Mouse (Mus musculus) lung, adult 2 months (tissue): ENCODE results near the gene P2rx2. TPM values are rescaled to one million over a fixed set of nuclear protein-coding genes. Genes with fewer than 3 reads are reported as not detected.

Experiments used
- DNase-seq: peaks from one replicate; pipeline ENCODE4 v3.0.0; 2022
- H3K4me1 ChIP-seq: fragments of 200-500 bp; 2 replicates; pipeline ENCODE4 v1.6.1; 2011; ENCODE audit warnings: low read length; ENCODE audit not compliant: control insufficient read depth, insufficient read depth
- H3K4me3 ChIP-seq: fragments of 200-500 bp; replicated peaks from 2 replicates; pipeline ENCODE3; 2011; ENCODE audit warnings: low read depth, mild to moderate bottlenecking, control low read depth, low read length; ENCODE audit errors: extremely low read depth
- CTCF ChIP-seq: fragments of 200-500 bp; IDR thresholded peaks from 2 replicates; pipeline ENCODE4 v1.5.1; 2011; ENCODE audit warnings: mild to moderate bottlenecking, low read length, control low read depth; ENCODE audit not compliant: insufficient read depth
- POLR2A ChIP-seq: fragments of 200-500 bp; IDR thresholded peaks from 2 replicates; pipeline ENCODE4 v1.6.1; 2011; ENCODE audit warnings: low read depth, mild to moderate bottlenecking, control low read depth, low read length, borderline replicate concordance; ENCODE audit errors: extremely low read depth
- WGBS: fragments of 180-500 bp; shearing (Covaris S2); methylation state at CpG from one replicate; pipeline ENCODE4 v1.1.7; 2018; 5-methylcytosine and 5-hydroxymethylcytosine counted together
- polyA plus RNA-seq: library from polyadenylated mRNA; depleted of rRNA; stranded (reverse); fragments of >200 nt; gene quantifications from 2 replicates; pipeline ENCODE4 v1.2.3, GENCODE M21; 2012

The P2rx2 gene
- polyA plus RNA-seq, 1 experiment, result 1.2 TPM

DNA sequence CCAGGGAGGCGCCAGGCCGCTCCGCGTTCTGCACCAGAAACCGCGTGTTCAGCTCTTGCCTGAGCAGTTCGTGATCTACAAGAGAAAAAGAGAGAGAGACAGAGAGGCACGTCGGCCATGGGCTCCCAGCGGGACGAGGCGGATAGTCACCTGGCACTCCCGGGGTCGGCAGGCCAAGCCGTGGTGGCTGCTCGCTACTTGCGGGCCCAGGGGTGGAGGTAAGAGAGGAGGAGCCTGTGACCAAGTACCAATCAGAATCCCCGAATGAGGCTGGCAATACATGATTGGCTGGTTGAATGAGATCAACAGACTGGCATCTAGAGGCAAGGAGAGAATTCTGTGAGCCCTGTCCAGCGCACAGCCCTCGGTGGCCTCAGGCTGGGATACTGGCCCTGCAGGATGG lies 35.2 kb upstream of the P2rx2 start:
- no peak for DNase-seq
- WGBS, result 67% methylated on average over 20 of the region's 20 CpGs
- TF ChIP-seq POLR2A, result no peak
- TF ChIP-seq CTCF, result no peak
- Histone ChIP-seq H3K4me1 (no peaks in the 10 kb centered on the region), H3K4me3 (no peak overlapping the region)

DNA sequence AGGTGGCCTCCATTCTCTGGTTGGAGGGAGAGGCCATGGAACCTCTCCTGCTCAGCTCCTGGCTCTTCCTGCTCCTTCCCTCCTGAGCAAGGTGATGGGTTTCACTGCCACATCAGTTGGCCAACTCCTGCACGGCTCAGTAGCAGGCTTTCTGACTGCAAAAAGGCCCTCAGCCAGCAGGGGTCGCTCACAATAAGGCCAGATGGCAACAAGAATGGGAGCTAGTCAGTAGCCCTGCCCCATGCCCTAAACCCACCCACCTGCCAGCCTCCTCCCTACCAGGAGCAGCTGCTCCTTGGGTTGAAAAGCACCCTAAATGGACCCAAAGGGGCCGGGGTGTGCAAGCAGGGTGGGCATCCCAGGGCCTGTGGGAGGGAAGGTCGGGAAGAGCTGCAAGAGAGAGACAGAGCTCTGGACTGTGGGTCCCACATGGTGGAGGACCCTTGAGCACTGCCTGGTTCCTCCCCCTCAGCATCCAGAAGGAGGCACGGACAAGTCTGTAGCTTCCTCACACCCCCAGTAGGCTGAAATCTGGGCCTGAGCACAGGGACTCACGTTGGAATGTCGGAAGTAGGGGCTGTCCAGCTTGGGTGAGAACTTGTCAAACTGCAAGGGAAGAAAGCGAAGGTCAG lies 33.9 kb upstream of the P2rx2 start:
- no peak overlapping the region for H3K4me3 ChIP-seq
- WGBS, result 63% methylated on average over 8 of the region's 8 CpGs
- TF ChIP-seq CTCF (peak; percentile 82), POLR2A (no peak)
- H3K4me1 ChIP-seq, result no peaks in the 10 kb centered on the region
- peak; percentile 69 for DNase-seq

DNA sequence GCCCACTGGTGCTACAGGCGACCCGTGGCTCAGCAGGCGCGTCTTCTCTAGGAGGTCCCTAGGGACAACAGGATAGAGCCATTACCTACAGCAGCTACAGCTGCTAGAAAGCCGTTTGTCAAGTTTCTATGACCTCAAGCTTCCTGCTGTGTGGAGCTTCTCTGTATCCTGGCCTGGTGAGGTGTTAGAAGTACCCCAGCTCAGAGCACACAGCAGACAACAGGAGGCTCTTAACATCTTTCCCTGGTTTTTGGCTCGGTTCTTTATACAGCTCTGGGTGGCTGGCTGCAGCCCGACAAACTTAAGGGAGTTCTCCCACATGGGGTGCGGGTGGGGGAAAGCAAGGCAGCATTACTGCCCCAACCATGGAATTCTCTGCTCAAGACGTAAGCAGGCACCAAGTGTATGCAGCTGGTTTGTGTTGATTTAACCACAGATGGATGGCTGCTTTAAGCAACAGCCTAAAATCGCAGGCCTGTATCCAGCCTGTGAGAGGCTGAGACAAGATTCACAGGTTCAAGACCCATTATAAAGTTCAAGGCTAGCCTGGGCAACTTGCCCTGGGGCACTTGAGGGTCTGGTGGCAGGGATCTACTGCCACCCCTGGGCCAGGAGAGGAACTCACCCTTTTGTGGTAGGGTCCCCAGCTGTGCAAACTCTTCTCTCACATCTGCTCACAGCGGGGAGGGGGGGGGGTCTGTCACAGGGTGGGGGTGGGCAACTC lies 21.0 kb upstream of the P2rx2 start:
- TF ChIP-seq POLR2A (no peak), CTCF (no peak)
- WGBS, result 71% methylated on average over 11 of the region's 11 CpGs
- H3K4me1 ChIP-seq, result peaks cover 3% of the 10 kb centered on the region; the same call in 1 of the 2 replicates
- no peak for DNase-seq
- no peak overlapping the region for H3K4me3 ChIP-seq

DNA sequence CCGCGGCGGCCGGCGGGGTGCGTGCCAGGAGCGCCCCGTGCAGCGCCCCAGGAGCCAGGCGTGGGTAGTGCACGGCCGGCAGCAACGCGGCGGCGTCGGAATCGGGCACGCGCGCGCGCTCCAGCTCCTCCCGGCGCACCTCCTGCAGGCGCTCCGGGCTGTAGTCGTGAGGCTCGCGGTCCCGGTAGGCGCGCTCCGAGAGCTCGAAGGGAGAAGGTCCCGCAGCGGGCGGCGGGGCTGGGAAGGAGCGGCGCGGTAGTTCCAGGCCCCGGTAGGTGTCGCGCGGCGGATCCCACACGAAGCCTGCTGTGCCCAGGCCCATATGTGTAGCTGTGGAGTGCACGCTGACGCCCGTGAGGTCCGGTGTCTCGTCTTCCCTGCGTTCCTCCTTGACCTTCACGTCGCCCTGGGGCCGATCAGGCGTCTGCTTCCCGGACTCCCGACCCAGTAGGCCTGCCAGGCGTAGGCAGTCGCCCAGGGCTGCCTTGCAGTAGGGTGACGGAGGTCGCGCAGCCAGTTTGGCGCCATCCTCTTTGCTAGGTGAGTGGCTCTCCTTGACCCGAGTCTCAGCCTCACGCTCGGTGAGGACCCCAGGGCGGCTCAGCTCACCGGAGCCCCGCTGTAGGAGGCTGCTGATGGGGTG lies 20.3 kb upstream of the P2rx2 start:
- WGBS, result 8% methylated on average over 71 of the region's 72 CpGs
- DNase-seq, result peak; percentile 65
- peaks cover 3% of the 10 kb centered on the region; the same call in 1 of the 2 replicates for H3K4me1 ChIP-seq
- no peak for TF ChIP-seq CTCF
- no peak for TF ChIP-seq POLR2A
- peak overlapping the region; percentile 6 for H3K4me3 ChIP-seq

DNA sequence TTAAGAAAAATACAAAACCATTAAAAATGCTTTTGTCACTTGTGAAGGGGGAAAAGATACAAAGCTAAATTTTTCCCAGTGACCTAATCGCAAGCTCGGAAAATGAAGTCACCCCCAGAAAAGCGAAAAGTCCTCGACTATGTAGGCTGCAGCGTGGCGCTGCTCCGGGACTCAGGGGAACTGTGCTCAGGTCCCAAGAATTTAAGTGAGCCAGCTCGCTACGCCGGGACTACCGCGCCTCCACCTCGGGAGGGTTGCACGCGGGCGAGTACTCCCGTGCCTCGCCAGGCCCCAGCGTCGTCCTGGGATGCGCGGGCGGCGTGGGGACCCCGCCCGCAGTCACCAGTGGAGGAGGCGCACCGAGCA lies 19.8 kb upstream of the P2rx2 start:
- peak; percentile 35 for DNase-seq
- 6% methylated on average over 28 of the region's 28 CpGs for WGBS
- Histone ChIP-seq H3K4me3 (peak overlapping the region; percentile 30), H3K4me1 (peaks cover 3% of the 10 kb centered on the region; the same call in 1 of the 2 replicates)
- TF ChIP-seq POLR2A (no peak), CTCF (no peak)

DNA sequence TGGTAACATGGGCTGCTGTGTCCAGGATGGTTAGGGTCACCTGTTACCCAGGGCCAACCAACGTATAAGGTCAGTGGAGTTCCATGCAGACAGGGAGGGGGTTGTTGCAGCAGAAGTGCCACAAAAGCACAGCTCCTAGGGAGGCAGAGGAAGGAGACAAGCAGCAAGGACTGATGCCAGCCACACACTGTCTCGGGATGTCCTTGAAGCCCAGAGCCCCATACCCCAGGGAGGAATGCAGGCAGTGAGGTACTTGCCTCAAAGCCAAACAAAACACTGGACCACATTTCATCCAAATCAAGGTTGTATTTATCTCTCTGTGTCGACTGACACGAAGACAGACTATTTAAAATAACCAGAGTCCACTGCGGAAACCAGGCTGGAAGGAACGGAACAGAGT lies 18.5 kb upstream of the P2rx2 start:
- DNase-seq, result no peak
- Histone ChIP-seq H3K4me3 (no peak overlapping the region), H3K4me1 (peaks cover 3% of the 10 kb centered on the region; the same call in 1 of the 2 replicates)
- WGBS, result 85% methylated on average over 6 of the region's 6 CpGs
- no peak for TF ChIP-seq POLR2A

DNA sequence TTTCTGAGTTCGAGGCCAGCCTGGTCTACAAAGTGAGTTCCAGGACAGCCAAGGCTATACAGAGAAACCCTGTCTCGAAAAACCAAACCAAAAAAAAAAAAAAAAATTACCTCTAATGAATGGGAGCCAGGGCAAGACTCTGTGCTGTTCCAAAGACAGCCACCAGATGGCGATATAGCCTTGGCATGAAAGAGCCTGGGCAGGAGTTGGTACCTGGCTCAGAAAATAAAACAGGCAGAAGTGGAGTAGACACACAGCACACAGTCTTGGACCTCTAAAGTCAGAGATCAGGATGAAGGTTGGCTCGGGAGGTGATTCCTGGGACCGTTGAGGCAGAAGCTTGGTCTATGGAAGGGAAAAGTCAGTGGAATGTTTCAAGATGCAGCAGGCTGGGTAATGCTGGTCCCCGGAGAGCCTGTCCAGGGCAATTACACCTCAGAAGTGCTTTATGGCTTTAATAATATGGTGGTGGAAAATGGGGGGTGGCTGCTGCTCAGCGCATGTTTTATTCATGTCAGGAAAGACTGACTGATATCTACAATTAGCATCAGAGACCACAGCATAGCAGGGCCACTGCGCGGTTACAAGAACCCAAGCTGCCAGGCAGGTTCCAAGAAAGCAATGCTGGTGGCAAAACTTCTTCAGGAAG lies 14.6 kb upstream of the P2rx2 start:
- peak; percentile 80 for TF ChIP-seq CTCF
- TF ChIP-seq POLR2A, result no peak
- no peaks in the 10 kb centered on the region for H3K4me1 ChIP-seq
- WGBS, result 40% methylated on average over 9 of the region's 9 CpGs
- H3K4me3 ChIP-seq, result no peak overlapping the region
- peak; percentile 83 for DNase-seq

DNA sequence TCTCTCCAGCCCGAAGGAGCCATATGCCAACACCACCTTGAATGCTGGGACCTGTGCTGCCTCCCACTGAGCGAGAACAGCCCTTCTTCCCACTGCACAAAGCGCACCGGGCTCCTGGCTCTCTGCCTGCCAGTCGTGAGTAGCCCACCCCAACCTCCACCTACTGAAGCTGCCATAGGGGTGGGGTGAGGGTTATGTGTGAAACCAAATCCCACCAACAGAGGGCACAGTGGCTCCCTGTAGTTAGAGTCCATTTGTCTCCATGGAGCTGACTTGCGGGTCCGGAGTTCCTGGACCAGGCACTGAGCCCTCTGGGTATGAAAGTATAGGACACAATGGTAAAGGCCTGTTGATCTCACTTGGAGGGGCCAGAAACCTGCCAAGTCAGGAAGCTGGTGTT lies 11.7 kb upstream of the P2rx2 start:
- TF ChIP-seq CTCF, result peak; percentile 46
- no peak for TF ChIP-seq POLR2A
- WGBS, result 14% methylated on average over 7 of the region's 7 CpGs
- Histone ChIP-seq H3K4me3 (no peak overlapping the region), H3K4me1 (no peaks in the 10 kb centered on the region)
- peak; percentile 34 for DNase-seq

DNA sequence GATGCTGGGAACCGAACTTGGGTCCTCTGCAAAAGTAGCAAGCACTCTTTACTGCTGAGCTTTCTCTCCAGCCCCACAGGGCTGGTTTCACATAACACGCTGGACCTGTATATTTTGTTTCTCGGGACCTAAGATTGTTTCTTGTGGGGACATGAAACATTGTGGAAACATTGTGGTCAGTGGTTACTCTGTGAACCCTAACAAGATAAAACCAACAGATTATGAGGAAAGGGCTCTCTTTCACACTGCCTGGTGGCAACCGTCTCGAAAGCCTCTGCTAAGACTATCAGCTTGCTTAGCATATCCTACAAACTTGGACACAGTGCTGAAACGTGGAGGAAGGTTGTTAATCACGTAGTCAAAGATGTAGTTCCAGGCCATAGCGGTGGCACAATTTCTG lies 4.0 kb upstream of the P2rx2 start:
- H3K4me3 ChIP-seq, result no peak overlapping the region
- TF ChIP-seq CTCF (no peak), POLR2A (no peak)

DNA sequence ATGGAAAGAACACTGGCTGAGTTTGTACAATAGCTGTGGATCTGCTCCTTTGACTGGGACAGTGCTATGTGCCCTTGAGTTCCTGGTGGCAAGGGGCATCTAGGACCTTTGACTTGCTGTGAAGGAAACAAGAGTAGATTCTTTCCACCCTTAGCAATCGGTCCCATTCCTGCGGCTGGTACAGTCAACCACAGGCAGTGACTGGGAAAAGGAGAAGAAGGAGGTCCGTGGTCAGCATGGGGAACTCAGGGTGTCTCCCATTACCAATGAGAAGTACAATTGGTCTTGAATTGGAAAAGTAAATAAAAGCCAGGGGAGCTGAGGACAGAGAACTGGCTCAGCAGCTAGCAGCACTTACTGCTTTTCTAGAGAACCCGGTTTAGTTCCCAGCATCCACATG lies 2.5 kb upstream of the P2rx2 start:
- no peak for DNase-seq
- TF ChIP-seq CTCF, result no peak
- TF ChIP-seq POLR2A, result no peak
- H3K4me1 ChIP-seq, result no peaks in the 10 kb centered on the region
- WGBS, result 64% methylated on average over 4 of the region's 4 CpGs
- H3K4me3 ChIP-seq, result no peak overlapping the region

More for the DNA sequence above, 4.0 kb upstream of the P2rx2 start:
- WGBS, result 83% methylated on average over 8 of the region's 8 CpGs
- DNase-seq, result no peak
- no peaks in the 10 kb centered on the region for H3K4me1 ChIP-seq
